Mouse (Mus musculus) skeletal muscle tissue, adult 2 months (tissue): ENCODE results near the gene Efl1.

Experiments used
- DNase-seq: peaks from one replicate; pipeline ENCODE4 v3.0.0-alpha.2; 2012; ENCODE audit warnings: low read depth, low spot score

Efl1 gene

DNA sequence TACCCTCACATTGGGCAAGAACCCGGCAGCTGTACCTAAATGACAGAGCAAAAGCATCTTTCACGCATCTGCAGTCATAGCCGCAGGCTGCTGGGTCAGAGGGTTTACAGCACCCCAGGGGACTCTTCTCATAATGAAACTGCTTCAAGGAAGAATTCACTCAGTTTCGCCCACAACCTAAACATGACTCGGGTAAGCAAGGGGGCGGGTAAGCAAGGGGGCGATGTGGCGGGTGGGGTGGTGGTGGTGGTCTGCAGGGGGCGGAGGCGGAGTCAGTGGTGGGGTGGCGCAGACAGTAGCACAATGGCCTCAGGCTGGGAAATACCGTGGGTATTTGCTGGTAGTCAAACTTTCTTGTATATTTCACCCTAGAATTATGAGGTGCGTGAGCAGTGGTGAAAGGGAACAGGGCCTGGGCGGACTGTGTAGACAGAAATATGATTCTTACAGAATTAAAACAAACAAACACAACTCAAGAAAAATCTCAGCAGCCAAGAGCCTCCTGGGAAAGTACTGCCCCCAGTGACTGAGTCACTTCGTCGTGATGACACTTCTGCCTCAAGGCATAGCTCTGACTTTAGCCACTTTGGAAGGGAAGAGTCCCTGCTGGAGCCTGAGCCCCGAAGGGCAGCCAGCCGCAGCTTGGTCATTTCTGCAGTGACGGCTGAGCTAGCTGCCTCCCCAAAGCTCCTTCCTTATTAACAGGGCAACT lies 162.9 kb downstream of the Efl1 start:
- DNase-seq, result no peak

DNA sequence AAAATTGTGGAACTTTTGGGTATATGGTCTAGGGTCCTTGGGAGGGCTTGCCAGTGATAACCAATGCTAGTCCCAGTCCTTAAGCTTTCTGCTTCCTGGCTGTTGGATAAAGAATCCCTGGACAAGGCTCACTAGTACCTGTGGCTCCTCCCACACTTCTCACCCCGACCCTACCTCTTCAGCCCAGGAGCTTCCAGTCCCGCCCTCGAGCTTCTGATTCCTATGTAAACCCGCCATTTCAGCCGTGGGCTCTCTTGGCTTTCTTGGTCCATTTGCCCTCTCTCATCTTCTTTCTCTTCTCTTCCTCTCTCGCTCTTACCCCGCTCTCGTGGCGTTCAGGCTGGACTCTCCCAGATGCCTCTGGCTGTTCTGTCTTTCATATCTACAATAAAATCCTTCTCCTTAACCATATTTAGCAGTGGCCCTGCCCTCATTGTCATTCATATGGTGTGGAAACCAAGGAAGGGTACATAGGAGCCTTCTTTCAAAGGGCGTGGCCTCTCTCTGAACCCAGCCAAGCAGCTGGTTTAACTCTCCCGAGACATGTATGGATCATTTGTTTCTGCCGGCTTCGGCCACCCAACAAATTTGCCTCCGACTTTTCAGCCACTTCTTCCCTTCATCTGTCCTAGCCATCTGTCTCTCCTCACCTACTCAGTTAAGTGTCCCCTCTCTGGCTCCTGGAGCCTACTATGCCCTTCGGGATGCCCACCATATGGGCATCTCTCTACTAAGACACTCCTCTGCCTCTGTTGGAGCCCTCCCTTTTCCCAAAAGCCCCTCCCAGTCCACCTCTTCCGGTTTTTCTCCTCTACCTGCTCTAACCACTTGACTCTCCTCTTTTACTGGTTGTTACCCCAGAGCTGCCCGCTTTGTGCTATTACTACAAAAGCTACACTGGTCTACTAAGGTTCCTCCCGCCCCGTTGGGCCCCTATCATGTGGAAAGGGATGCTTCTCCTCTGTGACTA lies 164.1 kb downstream of the Efl1 start:
- no peak for DNase-seq

DNA sequence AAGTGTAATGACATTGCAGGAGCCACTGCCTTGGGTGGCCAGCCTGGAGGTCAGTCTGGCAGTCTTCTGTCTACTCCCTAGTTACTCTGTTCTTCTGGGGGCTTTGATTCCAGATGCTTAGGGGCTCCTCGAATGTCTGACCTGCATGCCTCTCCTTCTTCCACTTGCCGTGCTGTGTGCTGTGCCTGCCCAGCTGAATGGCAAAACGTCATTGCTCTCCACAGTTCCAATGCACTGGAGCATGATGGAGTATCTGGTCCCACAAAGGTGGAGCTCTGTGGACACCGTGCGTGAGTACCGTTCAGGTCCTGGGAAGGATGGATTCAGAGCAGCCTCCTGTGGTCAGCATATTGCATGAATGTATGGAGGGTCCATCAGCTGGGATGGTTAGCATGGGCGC lies 171.1 kb downstream of the Efl1 start:
- no peak for DNase-seq

DNA sequence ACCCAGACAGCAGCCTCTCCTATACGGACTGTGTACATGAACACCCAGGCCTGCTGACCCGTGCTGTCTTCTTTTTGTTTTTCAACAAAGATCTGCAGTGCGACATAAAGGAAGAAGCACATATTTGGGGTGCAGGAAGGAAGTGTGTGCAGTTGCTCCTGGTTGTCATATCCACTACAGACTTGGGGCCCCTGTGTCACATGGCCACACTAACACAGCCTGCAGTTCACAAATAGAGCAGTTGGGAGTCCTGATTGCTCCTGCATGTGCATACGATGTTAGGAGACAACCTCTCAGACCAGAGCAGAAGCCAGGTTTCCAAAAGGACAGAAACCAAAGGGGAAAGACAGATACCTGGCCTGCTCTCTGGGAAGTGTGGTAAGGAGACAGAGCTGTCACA lies 172.2 kb downstream of the Efl1 start:
- DNase-seq, result no peak

DNA sequence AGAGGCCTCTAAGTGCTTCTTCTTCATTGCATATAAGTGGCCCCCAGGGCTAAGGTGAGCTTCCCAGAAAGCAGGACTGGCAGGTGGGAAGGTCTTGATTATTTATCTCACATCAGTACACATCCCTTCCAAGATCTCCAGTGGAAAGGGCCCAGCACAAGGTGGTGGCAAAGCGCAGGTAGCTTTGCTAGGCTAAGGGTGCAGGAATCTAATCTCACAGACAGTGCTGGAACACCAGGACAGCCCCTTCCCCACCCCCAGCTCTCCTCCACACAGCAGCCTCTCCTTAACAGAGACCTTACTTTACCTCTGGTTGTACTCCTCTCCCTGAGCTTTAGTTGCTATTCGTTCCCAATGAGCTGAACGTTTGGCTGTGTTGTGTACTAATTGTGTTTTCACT lies 173.1 kb downstream of the Efl1 start:
- no peak for DNase-seq

- DNase-seq, result no peak
Observed at GRCm38 (mm10) chr7:82822528-82822927, 174.1 kb downstream of the Efl1 start.
